ENCODE assay signal across 24 mouse cellular contexts in the genomic region with DNA sequence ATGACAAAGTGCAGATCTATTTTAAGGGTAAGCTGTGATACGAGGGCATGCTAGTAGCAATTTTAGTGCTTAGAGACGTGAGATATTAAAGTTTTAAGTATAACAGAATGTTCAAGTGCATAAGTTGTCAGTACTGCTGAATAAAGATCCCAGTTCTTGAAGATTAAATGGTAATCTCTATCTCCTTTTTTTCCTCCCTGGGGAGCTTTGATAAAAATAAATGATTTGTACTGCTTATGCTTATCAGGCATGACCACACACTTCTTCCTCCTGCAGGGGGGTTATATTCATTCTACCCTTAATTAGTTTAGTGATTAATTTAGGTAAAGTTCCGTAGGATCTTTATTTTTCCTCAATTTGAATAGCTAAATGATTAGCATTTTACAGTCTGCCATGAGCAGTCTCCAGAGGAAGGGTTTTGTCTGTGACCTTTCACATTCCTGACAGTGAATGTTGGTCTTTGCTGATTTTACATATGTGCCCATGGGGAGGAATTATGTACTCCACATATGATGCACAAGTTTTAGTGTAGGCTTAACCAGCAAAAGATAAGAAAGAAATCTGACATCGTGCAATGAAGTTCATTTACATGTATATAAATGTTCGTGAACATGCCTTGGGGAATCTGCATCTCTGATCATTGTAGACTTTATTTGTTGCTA.
"Had no signal": no experiment of that assay in that cellular context is flagged by ENCODE, and none has a peak within 500 bp of the region (broad histone marks: within the 10 kb centered on the region; RNA-seq: fewer than 3 reads in every experiment).

No protein-coding gene starts in this region.

- H3K4me3 ChIP-seq: heart, adult 2 months; heart, embryonic 13.5 days; heart, embryonic 15.5 days; kidney, embryonic 15.5 days; left cerebral cortex, adult 2 months; limb, embryonic 10.5 days; limb, embryonic 12.5 days had no signal

- H3K36me3 ChIP-seq: heart, embryonic 13.5 days; heart, embryonic 15.5 days; kidney, embryonic 15.5 days; limb, embryonic 10.5 days; limb, embryonic 12.5 days had no signal

- H3K27me3 ChIP-seq: heart, embryonic 13.5 days; heart, embryonic 15.5 days; kidney, embryonic 15.5 days; limb, embryonic 12.5 days had no signal

- H3K4me2 ChIP-seq: heart, embryonic 11.5 days; heart, embryonic 13.5 days; heart, embryonic 15.5 days; hindbrain, embryonic 14.5 days; kidney, embryonic 15.5 days; limb, embryonic 12.5 days had no signal

- DNase-seq: gastrocnemius, postnatal 14 days; gastrocnemius, postnatal 36 days; heart, adult 11 months; heart, adult 2 months; heart, postnatal 14 days; heart, postnatal 36 days; kidney, adult 11 months; kidney, adult 2 months; kidney, adult 9 months; kidney, postnatal 14 days; kidney, postnatal 36 days; layer of hippocampus, adult 9-11 months; liver had no signal

- ATAC-seq: hindbrain, postnatal 0 days; intestine, embryonic 16.5 days had no signal

- H3K9me3 ChIP-seq: heart, embryonic 13.5 days; heart, embryonic 15.5 days; kidney, embryonic 15.5 days; limb, embryonic 10.5 days; limb, embryonic 12.5 days had no signal

- H3K4me1 ChIP-seq: heart, embryonic 13.5 days; heart, embryonic 15.5 days; kidney, embryonic 15.5 days; limb, embryonic 10.5 days; limb, embryonic 12.5 days had no signal

- H3K27ac ChIP-seq: heart, adult 2 months; heart, embryonic 13.5 days; heart, embryonic 15.5 days; hindbrain, embryonic 14.5 days; hindbrain, postnatal 0 days; kidney, embryonic 15.5 days; kidney, postnatal 0 days; left cerebral cortex, adult 2 months; limb, embryonic 10.5 days; limb, embryonic 12.5 days had no signal

- H3K9ac ChIP-seq: heart, embryonic 13.5 days; heart, embryonic 15.5 days; hindbrain, embryonic 14.5 days; kidney, embryonic 15.5 days; limb, embryonic 12.5 days had no signal
